Mouse (Mus musculus): ENCODE data around the gene Cpne5. TPM values are rescaled to one million over a fixed set of nuclear protein-coding genes. Genes with fewer than 3 reads are reported as not detected.

Gene Cpne5
- polyA plus RNA-seq, 1 experiment from 2014 or later = 12.4 TPM

- Histone ChIP-seq H3K4me3 (ENCODE audit: low read depth, low read length) (no peak overlapping the region), H3K4me1 (ENCODE audit: control insufficient read depth, insufficient read depth, low read length) (no peaks in the 10 kb centered on the region), H3K27me3 (replicated peaks; ENCODE audit: control insufficient read depth, insufficient read depth, low read length) (no peaks in the 10 kb centered on the region), H3K9me3 (ENCODE audit: control insufficient read depth, low read length) (peaks cover 10% of the 10 kb centered on the region; the same call in 1 of the 2 replicates), H3K4me2 (ENCODE audit: low read depth, low read length) (no peak overlapping the region), H3K36me3 (ENCODE audit: control insufficient read depth, insufficient read depth, low read length) (no peaks in the 10 kb centered on the region), H3K9ac (ENCODE audit: low read depth, low read length) (no peak overlapping the region), H3K27ac (replicated peaks; ENCODE audit: low read depth, low read length) (no peak overlapping the region)
- WGBS = 69% methylated on average over 8 of the region's 8 CpGs
- DNase-seq (ENCODE audit: low spot score) = no peak
- no peak for ATAC-seq (ENCODE audit: low read depth)
Measured at GRCm38 (mm10) chr17:29143266-29143665, 94.7 kb downstream of the Cpne5 start.

GRCm38 (mm10) chr17:29141577-29141976 lies 96.4 kb downstream of the Cpne5 start:
- no peaks in the 10 kb centered on the region for H3K27me3 ChIP-seq (replicated peaks; ENCODE audit: control insufficient read depth, insufficient read depth, low read length)
- no peaks in the 10 kb centered on the region for H3K36me3 ChIP-seq (ENCODE audit: control insufficient read depth, insufficient read depth, low read length)
- no peak overlapping the region for H3K4me3 ChIP-seq (ENCODE audit: low read depth, low read length)
- H3K9ac ChIP-seq (ENCODE audit: low read depth, low read length) = no peak overlapping the region
- H3K9me3 ChIP-seq (ENCODE audit: control insufficient read depth, low read length) = peaks cover 10% of the 10 kb centered on the region; the same call in 1 of the 2 replicates
- WGBS = 86% methylated on average over 3 of the region's 3 CpGs
- ATAC-seq (ENCODE audit: low read depth) = no peak
- no peak overlapping the region for H3K4me2 ChIP-seq (ENCODE audit: low read depth, low read length)
- DNase-seq (ENCODE audit: low spot score) = no peak
- no peaks in the 10 kb centered on the region for H3K4me1 ChIP-seq (ENCODE audit: control insufficient read depth, insufficient read depth, low read length)
- H3K27ac ChIP-seq (replicated peaks; ENCODE audit: low read depth, low read length) = no peak overlapping the region

GRCm38 (mm10) chr17:29137906-29138305 lies 100.1 kb downstream of the Cpne5 start:
- Histone ChIP-seq H3K4me1 (ENCODE audit: control insufficient read depth, insufficient read depth, low read length) (peaks cover 13% of the 10 kb centered on the region; the same call in 1 of the 2 replicates), H3K4me2 (ENCODE audit: low read depth, low read length) (no peak overlapping the region), H3K27ac (replicated peaks; ENCODE audit: low read depth, low read length) (no peak overlapping the region), H3K36me3 (ENCODE audit: control insufficient read depth, insufficient read depth, low read length) (no peaks in the 10 kb centered on the region), H3K9me3 (ENCODE audit: control insufficient read depth, low read length) (no peaks in the 10 kb centered on the region), H3K27me3 (replicated peaks; ENCODE audit: control insufficient read depth, insufficient read depth, low read length) (no peaks in the 10 kb centered on the region), H3K4me3 (ENCODE audit: low read depth, low read length) (no peak overlapping the region), H3K9ac (ENCODE audit: low read depth, low read length) (no peak overlapping the region)
- no peak for ATAC-seq (ENCODE audit: low read depth)
- 78% methylated on average over 7 of the region's 7 CpGs for WGBS
- DNase-seq (ENCODE audit: low spot score) = no peak

- Histone ChIP-seq H3K9ac (ENCODE audit: low read depth, low read length) (no peak overlapping the region), H3K4me3 (ENCODE audit: low read depth, low read length) (no peak overlapping the region), H3K4me1 (ENCODE audit: control insufficient read depth, insufficient read depth, low read length) (peaks cover 13% of the 10 kb centered on the region; the same call in 1 of the 2 replicates), H3K9me3 (ENCODE audit: control insufficient read depth, low read length) (no peaks in the 10 kb centered on the region), H3K27ac (replicated peaks; ENCODE audit: low read depth, low read length) (no peak overlapping the region), H3K36me3 (ENCODE audit: control insufficient read depth, insufficient read depth, low read length) (no peaks in the 10 kb centered on the region), H3K27me3 (replicated peaks; ENCODE audit: control insufficient read depth, insufficient read depth, low read length) (no peaks in the 10 kb centered on the region), H3K4me2 (ENCODE audit: low read depth, low read length) (no peak overlapping the region)
- no peak for DNase-seq (ENCODE audit: low spot score)
- 63% methylated on average over 5 of the region's 6 CpGs for WGBS
- no peak for ATAC-seq (ENCODE audit: low read depth)
Measured at GRCm38 (mm10) chr17:29136236-29136635, 101.7 kb downstream of the Cpne5 start.

GRCm38 (mm10) chr17:29135066-29135465 lies 102.9 kb downstream of the Cpne5 start:
- Histone ChIP-seq H3K36me3 (ENCODE audit: control insufficient read depth, insufficient read depth, low read length) (no peaks in the 10 kb centered on the region), H3K9ac (ENCODE audit: low read depth, low read length) (no peak overlapping the region), H3K4me2 (ENCODE audit: low read depth, low read length) (no peak overlapping the region), H3K27me3 (replicated peaks; ENCODE audit: control insufficient read depth, insufficient read depth, low read length) (no peaks in the 10 kb centered on the region), H3K4me3 (ENCODE audit: low read depth, low read length) (no peak overlapping the region), H3K27ac (replicated peaks; ENCODE audit: low read depth, low read length) (no peak overlapping the region), H3K9me3 (ENCODE audit: control insufficient read depth, low read length) (no peaks in the 10 kb centered on the region), H3K4me1 (ENCODE audit: control insufficient read depth, insufficient read depth, low read length) (peaks cover 13% of the 10 kb centered on the region; the same call in 1 of the 2 replicates)
- ATAC-seq (ENCODE audit: low read depth) (no peak), DNase-seq (ENCODE audit: low spot score) (no peak)
- WGBS = 65% methylated on average over 5 of the region's 5 CpGs

- Histone ChIP-seq H3K27ac (replicated peaks; ENCODE audit: low read depth, low read length) (no peak overlapping the region), H3K9ac (ENCODE audit: low read depth, low read length) (no peak overlapping the region), H3K9me3 (ENCODE audit: control insufficient read depth, low read length) (no peaks in the 10 kb centered on the region), H3K4me2 (ENCODE audit: low read depth, low read length) (no peak overlapping the region), H3K27me3 (replicated peaks; ENCODE audit: control insufficient read depth, insufficient read depth, low read length) (no peaks in the 10 kb centered on the region), H3K4me3 (ENCODE audit: low read depth, low read length) (no peak overlapping the region), H3K4me1 (ENCODE audit: control insufficient read depth, insufficient read depth, low read length) (peaks cover 7% of the 10 kb centered on the region; the same call in 1 of the 2 replicates), H3K36me3 (ENCODE audit: control insufficient read depth, insufficient read depth, low read length) (no peaks in the 10 kb centered on the region)
- 60% methylated on average over 5 of the region's 5 CpGs for WGBS
- no peak for DNase-seq (ENCODE audit: low spot score)
- no peak for ATAC-seq (ENCODE audit: low read depth)
Measured at GRCm38 (mm10) chr17:29129341-29129740, 108.6 kb downstream of the Cpne5 start.

GRCm38 (mm10) chr17:29126561-29126960 lies 111.4 kb downstream of the Cpne5 start:
- Histone ChIP-seq H3K27ac (replicated peaks; ENCODE audit: low read depth, low read length) (no peak overlapping the region), H3K9ac (ENCODE audit: low read depth, low read length) (no peak overlapping the region), H3K4me2 (ENCODE audit: low read depth, low read length) (no peak overlapping the region), H3K4me3 (ENCODE audit: low read depth, low read length) (no peak overlapping the region), H3K9me3 (ENCODE audit: control insufficient read depth, low read length) (no peaks in the 10 kb centered on the region), H3K27me3 (replicated peaks; ENCODE audit: control insufficient read depth, insufficient read depth, low read length) (no peaks in the 10 kb centered on the region), H3K36me3 (ENCODE audit: control insufficient read depth, insufficient read depth, low read length) (no peaks in the 10 kb centered on the region), H3K4me1 (ENCODE audit: control insufficient read depth, insufficient read depth, low read length) (no peaks in the 10 kb centered on the region)
- DNase-seq (ENCODE audit: low spot score) (no peak), ATAC-seq (ENCODE audit: low read depth) (no peak)
- 89% methylated on average over 3 of the region's 3 CpGs for WGBS

- peak; percentile 65 for DNase-seq (ENCODE audit: low spot score)
- Histone ChIP-seq H3K4me1 (ENCODE audit: control insufficient read depth, insufficient read depth, low read length) (no peaks in the 10 kb centered on the region), H3K27me3 (replicated peaks; ENCODE audit: control insufficient read depth, insufficient read depth, low read length) (no peaks in the 10 kb centered on the region), H3K36me3 (ENCODE audit: control insufficient read depth, insufficient read depth, low read length) (no peaks in the 10 kb centered on the region), H3K27ac (replicated peaks; ENCODE audit: low read depth, low read length) (no peak overlapping the region), H3K4me3 (ENCODE audit: low read depth, low read length) (no peak overlapping the region), H3K9ac (ENCODE audit: low read depth, low read length) (no peak overlapping the region), H3K9me3 (ENCODE audit: control insufficient read depth, low read length) (no peaks in the 10 kb centered on the region), H3K4me2 (ENCODE audit: low read depth, low read length) (no peak overlapping the region)
- ATAC-seq (ENCODE audit: low read depth) = peak; percentile 50; the same call in 1 of the 2 replicates
- 55% methylated on average over 6 of the region's 6 CpGs for WGBS
Measured at GRCm38 (mm10) chr17:29123578-29124174, 114.3 kb downstream of the Cpne5 start.

GRCm38 (mm10) chr17:29122817-29123216 lies 115.2 kb downstream of the Cpne5 start:
- no peaks in the 10 kb centered on the region for H3K4me1 ChIP-seq (ENCODE audit: control insufficient read depth, insufficient read depth, low read length)
- H3K36me3 ChIP-seq (ENCODE audit: control insufficient read depth, insufficient read depth, low read length) = no peaks in the 10 kb centered on the region
- H3K9me3 ChIP-seq (ENCODE audit: control insufficient read depth, low read length) = no peaks in the 10 kb centered on the region
- 63% methylated on average over 6 of the region's 6 CpGs for WGBS
- no peak overlapping the region for H3K9ac ChIP-seq (ENCODE audit: low read depth, low read length)
- H3K4me2 ChIP-seq (ENCODE audit: low read depth, low read length) = no peak overlapping the region
- H3K4me3 ChIP-seq (ENCODE audit: low read depth, low read length) = no peak overlapping the region
- H3K27me3 ChIP-seq (replicated peaks; ENCODE audit: control insufficient read depth, insufficient read depth, low read length) = no peaks in the 10 kb centered on the region
- no peak for ATAC-seq (ENCODE audit: low read depth)
- H3K27ac ChIP-seq (replicated peaks; ENCODE audit: low read depth, low read length) = no peak overlapping the region
- no peak for DNase-seq (ENCODE audit: low spot score)

All from embryonic facial prominence, embryonic 14.5 days (tissue).